Mouse (Mus musculus) olfactory bulb, adult 2 months (tissue): ENCODE data around the gene Dclre1a.

Source experiments
- CTCF ChIP-seq: fragments of 200-500 bp; IDR thresholded peaks from 2 replicates; pipeline ENCODE4 v1.5.1; 2012; ENCODE audit warnings: low read depth, mild to moderate bottlenecking, low read length, moderate library complexity; ENCODE audit not compliant: insufficient read depth
- POLR2A ChIP-seq: fragments of 200-500 bp; IDR thresholded peaks from 2 replicates; pipeline ENCODE4 v1.6.1; 2012; ENCODE audit warnings: mild to moderate bottlenecking, low read depth, low read length, moderate library complexity; ENCODE audit not compliant: insufficient read depth

DNA sequence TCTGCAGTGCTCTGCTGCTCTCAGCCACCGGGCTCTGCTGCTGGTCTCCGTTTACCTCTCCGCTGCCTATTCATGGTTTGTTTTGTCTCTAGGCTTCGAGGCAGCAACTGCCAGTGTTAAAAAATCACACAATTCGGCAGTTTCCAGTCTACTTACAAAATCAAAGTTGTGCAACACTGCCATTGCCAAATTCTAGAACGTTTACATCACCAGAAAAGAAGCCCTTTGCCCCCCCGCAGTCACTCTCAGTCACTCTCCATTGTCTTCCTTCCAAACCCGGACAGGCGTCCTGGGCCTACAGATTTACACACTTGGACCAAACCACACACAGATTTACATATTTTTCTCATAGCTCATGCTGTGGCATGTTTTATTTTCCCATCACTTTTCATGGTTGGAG lies 13.0 kb downstream of the Dclre1a start:
- TF ChIP-seq CTCF (no peak), POLR2A (no peak)
